Mouse (Mus musculus) lung, embryonic 14.5 days (tissue): ENCODE results near the gene Chchd10. TPM values are rescaled to one million over a fixed set of nuclear protein-coding genes. Genes with fewer than 3 reads are reported as not detected.

Experiments
- ATAC-seq: fragments of 200-750 bp; cut with Nextera tagmentation; 2 replicates; pipeline ENCODE4 v1.8.0; 2017; ENCODE audit warnings: mild to moderate bottlenecking, moderate TSS enrichment, moderate library complexity; ENCODE audit not compliant: insufficient read depth
- DNase-seq: peaks from one replicate; pipeline ENCODE4 v3.0.0-alpha.2; 2015
- H3K27ac ChIP-seq: fragments of 300-500 bp; sonication (generic); 2 replicates; pipeline ENCODE4 v1.5.1; 2014; ENCODE audit warnings: low read depth, mild to moderate bottlenecking, moderate library complexity
- H3K27me3 ChIP-seq: fragments of 300-500 bp; sonication (generic); 2 replicates; pipeline ENCODE4 v1.6.1; 2014; ENCODE audit warnings: low read length, control low read depth; ENCODE audit not compliant: insufficient read depth
- H3K36me3 ChIP-seq: fragments of 300-500 bp; sonication (generic); 2 replicates; pipeline ENCODE4 v1.6.1; 2014; ENCODE audit warnings: control low read depth; ENCODE audit not compliant: insufficient read depth
- H3K4me1 ChIP-seq: fragments of 300-500 bp; sonication (generic); 2 replicates; pipeline ENCODE4 v1.6.1; 2014; ENCODE audit warnings: antibody characterized with exemption, control low read depth; ENCODE audit not compliant: insufficient read depth
- H3K4me2 ChIP-seq: fragments of 300-500 bp; sonication (generic); 2 replicates; pipeline ENCODE4 v1.6.1; 2014; ENCODE audit warnings: mild to moderate bottlenecking
- H3K4me3 ChIP-seq: fragments of 300-500 bp; sonication (generic); 2 replicates; pipeline ENCODE4 v1.5.1; 2014; ENCODE audit warnings: low read depth, low read length
- H3K9ac ChIP-seq: fragments of 300-500 bp; sonication (generic); 2 replicates; pipeline ENCODE4 v1.6.1; 2014
- H3K9me3 ChIP-seq: fragments of 300-500 bp; sonication (generic); 2 replicates; pipeline ENCODE4 v1.6.1; 2016; ENCODE audit warnings: low read depth, low read length, control low read depth
- CTCF ChIP-seq: IDR thresholded peaks from 2 replicates; pipeline ENCODE4 v1.5.1; 2016; ENCODE audit warnings: antibody characterized with exemption, low read depth
- WGBS: fragments of 180-500 bp; shearing (Covaris S2); extraction: QIAGEN DNeasy Blood & Tissue Kit; methylation state at CpG from one replicate; pipeline ENCODE4 v1.1.7; 2014; 5-methylcytosine and 5-hydroxymethylcytosine counted together
- polyA plus RNA-seq: library from polyadenylated mRNA; unstranded; fragments of >200 nt; fragmentation: Nextera tagmentation; extraction: Ambion mirVana; gene quantifications from 2 replicates; pipeline ENCODE4 v1.2.1, GENCODE M21; 2014

Gene Chchd10
- polyA plus RNA-seq, 1 experiment from 2014 or later: 24.3 TPM

DNA sequence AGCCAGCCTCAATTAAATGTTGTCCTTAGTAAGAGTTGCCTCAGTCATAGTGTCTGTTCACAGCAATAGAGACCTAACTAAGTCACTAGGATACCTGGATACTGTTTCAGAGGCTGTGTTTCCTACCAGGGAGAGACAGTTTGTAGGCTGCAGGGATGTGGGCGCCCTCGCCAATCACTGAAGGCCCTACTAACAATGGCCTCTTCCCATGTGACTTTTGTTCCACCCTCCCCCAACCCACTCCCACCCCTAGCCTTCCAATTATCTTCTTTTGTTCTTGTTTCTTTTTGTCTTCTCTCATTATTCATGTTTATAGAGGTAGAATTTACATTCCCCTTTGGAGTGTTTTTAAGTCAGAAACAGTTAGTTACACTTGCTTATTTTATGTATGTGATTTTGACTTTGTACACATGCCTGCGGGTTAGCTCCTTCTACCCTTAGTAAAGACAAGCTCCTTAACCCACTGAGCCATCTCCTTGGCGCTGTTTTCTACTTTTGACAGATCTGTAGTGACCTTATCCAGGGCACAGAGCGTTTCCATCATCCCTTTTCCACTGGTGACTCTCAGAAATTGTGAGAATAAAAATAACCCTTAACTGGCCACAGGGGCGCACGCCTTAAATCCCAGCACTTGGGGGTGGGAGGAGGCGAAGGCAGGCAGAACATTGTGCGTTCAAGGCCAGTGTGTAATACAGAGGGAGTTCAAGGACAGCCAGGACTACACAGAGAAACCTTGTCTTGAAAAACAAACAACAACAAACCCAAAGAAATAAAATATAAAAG, 8.3 kb downstream of the Chchd10 start:
- WGBS: 68% methylated on average over 9 of the region's 9 CpGs
- Histone ChIP-seq H3K27ac (no peak overlapping the region), H3K4me2 (no peak overlapping the region), H3K27me3 (peaks cover 6% of the 10 kb centered on the region), H3K36me3 (no peaks in the 10 kb centered on the region), H3K9me3 (no peaks in the 10 kb centered on the region), H3K4me1 (no peaks in the 10 kb centered on the region; the same call in 1 of the 2 replicates), H3K4me3 (no peak overlapping the region), H3K9ac (no peak overlapping the region)
- TF ChIP-seq CTCF: no peak
- no peak for DNase-seq
- ATAC-seq: no peak

GRCm38 (mm10) chr10:75942736-75943477, 10.0 kb downstream of the Chchd10 start, which contains the start of gene Vpreb3:
Vpreb3 (plus strand) TSS chr10:75943057.
- Histone ChIP-seq H3K9ac (no peak within 1 kb of the TSS), H3K4me3 (no peak within 1 kb of the TSS), H3K9me3 (no peaks in the 10 kb centered on the region), H3K27me3 (no peaks in the 10 kb centered on the region), H3K4me2 (peak within 1 kb of the TSS; percentile 5; the same call in 1 of the 2 replicates), H3K36me3 (no peaks in the 10 kb centered on the region), H3K4me1 (no peaks in the 10 kb centered on the region), H3K27ac (peak within 1 kb of the TSS; percentile 70)
- no peak for DNase-seq
- WGBS: 74% methylated on average over 15 of the region's 15 CpGs
- TF ChIP-seq CTCF: no peak
- no peak for ATAC-seq

- peak overlapping the region; percentile 5; the same call in 1 of the 2 replicates for H3K4me2 ChIP-seq
- H3K27ac ChIP-seq: peak overlapping the region; percentile 70
- no peaks in the 10 kb centered on the region for H3K36me3 ChIP-seq
- no peaks in the 10 kb centered on the region for H3K27me3 ChIP-seq
- H3K9me3 ChIP-seq: no peaks in the 10 kb centered on the region
- ATAC-seq (peak; percentile 77), DNase-seq (peak; percentile 88)
- H3K4me3 ChIP-seq: no peak overlapping the region
- no peak overlapping the region for H3K9ac ChIP-seq
- no peaks in the 10 kb centered on the region for H3K4me1 ChIP-seq
- WGBS: 24% methylated on average over 11 of the region's 11 CpGs
- no peak for TF ChIP-seq CTCF
Measured at GRCm38 (mm10) chr10:75944066-75944772, 11.3 kb downstream of the Chchd10 start.

GRCm38 (mm10) chr10:75945213-75945612, 12.3 kb downstream of the Chchd10 start:
- no peak overlapping the region for H3K27ac ChIP-seq
- WGBS: 92% methylated on average over 7 of the region's 7 CpGs
- no peak overlapping the region for H3K4me2 ChIP-seq
- H3K36me3 ChIP-seq: no peaks in the 10 kb centered on the region
- no peak overlapping the region for H3K9ac ChIP-seq
- no peak for TF ChIP-seq CTCF
- ATAC-seq: no peak
- no peak overlapping the region for H3K4me3 ChIP-seq
- peaks cover 5% of the 10 kb centered on the region; the same call in 1 of the 2 replicates for H3K27me3 ChIP-seq
- DNase-seq: no peak
- no peaks in the 10 kb centered on the region for H3K9me3 ChIP-seq
- no peaks in the 10 kb centered on the region for H3K4me1 ChIP-seq

GRCm38 (mm10) chr10:75945896-75946295, 13.0 kb downstream of the Chchd10 start:
- no peak overlapping the region for H3K4me3 ChIP-seq
- no peak for ATAC-seq

DNA sequence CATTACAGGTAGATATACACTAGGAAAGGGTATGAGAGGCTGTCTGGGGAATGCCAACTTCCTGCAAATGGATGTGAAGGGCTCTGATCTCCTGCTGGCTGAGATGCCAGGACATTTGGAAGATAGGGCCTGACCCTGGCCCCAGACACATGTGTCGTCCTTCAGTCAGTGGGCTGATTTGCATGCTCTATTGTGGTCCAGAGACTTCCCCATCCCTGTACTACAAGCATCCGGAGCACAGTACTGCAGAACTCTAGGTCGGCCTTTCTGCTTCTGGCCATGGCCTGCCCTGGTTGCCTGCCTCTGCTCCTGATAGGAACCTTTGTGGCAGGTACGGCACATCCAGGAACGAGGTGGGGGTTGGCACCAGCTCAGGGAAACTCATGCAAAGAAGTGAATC, 15.1 kb downstream of the Chchd10 start:
- Histone ChIP-seq H3K27me3 (peaks cover 8% of the 10 kb centered on the region; the same call in 1 of the 2 replicates), H3K9me3 (no peaks in the 10 kb centered on the region), H3K9ac (no peak overlapping the region), H3K4me2 (no peak overlapping the region), H3K36me3 (no peaks in the 10 kb centered on the region), H3K27ac (no peak overlapping the region), H3K4me1 (0 out of 2 replicates have a peak, but pooled peaks cover 4% of the 10 kb centered on the region), H3K4me3 (no peak overlapping the region)
- ATAC-seq (no peak), DNase-seq (no peak)
- TF ChIP-seq CTCF: no peak
- 72% methylated on average over 5 of the region's 5 CpGs for WGBS

More at GRCm38 (mm10) chr10:75945896-75946295, 13.0 kb downstream of the Chchd10 start:
- Histone ChIP-seq H3K9me3 (no peaks in the 10 kb centered on the region), H3K9ac (no peak overlapping the region), H3K27me3 (peaks cover 5% of the 10 kb centered on the region; the same call in 1 of the 2 replicates), H3K4me1 (no peaks in the 10 kb centered on the region), H3K4me2 (no peak overlapping the region), H3K36me3 (no peaks in the 10 kb centered on the region), H3K27ac (no peak overlapping the region)
- no peak for TF ChIP-seq CTCF
- DNase-seq: no peak
- 57% methylated on average over 7 of the region's 7 CpGs for WGBS
